Mouse (Mus musculus): ENCODE results near the gene St6galnac6.

Gene St6galnac6

DNA sequence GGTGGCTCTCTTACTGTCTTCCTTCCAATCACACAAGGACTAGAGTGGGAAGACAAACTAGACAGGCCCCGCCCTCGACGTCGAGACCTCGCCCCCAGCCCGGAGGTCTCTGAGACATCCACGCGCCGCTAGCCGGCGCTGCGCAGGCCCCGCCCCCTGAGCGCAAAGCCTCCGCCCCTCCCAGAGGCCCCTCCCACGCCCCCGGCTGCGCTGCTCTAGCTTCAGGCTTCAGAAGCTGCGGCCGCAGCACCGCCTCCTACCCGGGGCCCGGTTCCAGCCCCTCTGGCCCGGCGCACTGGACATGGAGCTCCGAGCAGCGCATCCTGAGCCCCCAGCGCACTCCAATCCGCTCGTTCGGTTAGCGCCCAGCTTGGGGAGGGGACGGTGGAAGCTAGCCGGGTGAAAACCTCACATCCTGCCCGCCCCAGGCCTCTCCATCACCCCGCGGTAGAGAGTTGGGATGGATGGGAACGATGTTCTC is 12.6 kb upstream of the St6galnac6 start, which contains the start of gene St6galnac4:
Gene St6galnac4 (plus strand): TSS at position 225 of the 481 bp plus-strand sequence.
- peak; percentile 88 for DNase-seq

DNA sequence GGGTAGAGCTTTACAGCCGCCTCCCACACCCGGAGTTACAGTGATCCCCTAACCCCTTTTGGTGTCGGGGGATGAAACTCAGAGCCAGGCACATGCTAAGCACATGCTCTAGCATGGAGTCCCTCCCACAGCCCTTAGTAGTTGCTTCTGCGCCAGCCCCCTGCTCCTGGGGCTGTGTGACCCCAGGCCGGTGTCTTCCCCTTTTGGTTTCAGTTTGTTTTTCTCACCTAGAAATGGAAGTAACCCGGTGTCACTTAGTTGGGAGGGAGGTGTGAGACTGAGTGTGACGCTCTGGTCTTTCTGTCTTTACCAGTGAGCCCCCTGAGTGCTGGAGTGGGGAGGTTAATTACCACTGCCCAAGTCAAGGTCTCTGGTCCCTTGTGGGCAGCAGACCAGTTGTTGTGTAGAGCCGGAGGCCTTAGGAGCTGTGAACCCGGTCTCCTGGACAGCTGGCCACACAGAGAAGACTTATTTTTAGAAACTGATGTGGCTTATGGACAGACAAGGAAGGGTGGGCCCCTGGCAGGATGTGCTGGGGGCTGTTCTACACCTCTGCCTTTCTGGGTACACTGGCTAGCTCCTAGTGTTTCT is 11.7 kb upstream of the St6galnac6 start:
- no peak for DNase-seq

DNA sequence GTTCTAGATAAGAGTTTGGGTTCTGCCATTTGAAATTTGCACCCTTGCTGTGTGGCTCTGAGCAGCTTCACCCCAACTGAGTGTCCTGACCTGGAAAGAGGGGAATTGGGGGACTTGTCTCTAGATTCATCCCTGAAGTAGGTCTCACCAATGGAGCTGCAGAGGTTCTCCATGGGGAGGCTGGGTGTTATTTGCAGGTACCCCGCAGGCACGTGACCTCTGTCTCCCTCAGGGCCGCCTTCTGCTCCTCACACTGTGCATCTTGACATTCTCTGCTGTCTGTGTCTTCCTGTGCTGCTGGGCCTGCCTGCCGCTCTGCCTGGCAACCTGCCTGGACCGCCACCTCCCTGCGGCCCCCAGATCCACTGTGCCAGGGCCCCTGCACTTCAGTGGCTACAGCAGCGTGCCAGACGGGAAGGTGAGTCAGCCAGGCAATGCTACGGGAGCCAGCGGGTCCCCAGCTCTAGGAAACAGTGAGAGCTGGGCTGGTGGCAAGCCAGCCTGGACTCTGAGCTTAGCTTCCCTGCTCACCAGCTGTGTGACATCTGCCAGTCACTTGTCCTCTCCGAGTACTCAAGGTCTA is 10.2 kb upstream of the St6galnac6 start:
- DNase-seq, result peak; percentile 87

DNA sequence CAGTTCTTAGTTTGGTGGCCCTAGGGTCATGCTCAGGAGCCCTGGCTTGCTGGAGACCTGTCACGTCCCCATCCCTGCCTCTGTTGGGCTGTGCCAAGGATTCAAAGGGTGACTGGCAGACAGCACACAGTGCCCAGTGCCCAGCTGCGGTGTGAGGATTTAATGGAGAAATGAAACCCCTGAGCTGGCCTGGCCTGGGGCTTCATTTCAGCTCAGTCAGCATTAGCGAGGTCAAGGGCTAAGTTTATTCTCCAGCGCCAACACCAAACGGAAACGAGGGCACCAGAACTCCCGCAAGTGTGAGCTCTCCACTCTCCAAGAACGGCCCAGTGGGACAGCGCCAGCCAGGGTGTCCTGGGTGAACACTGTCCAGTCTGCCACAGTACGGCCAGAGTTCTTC is 9.3 kb upstream of the St6galnac6 start:
- no peak for DNase-seq

DNA sequence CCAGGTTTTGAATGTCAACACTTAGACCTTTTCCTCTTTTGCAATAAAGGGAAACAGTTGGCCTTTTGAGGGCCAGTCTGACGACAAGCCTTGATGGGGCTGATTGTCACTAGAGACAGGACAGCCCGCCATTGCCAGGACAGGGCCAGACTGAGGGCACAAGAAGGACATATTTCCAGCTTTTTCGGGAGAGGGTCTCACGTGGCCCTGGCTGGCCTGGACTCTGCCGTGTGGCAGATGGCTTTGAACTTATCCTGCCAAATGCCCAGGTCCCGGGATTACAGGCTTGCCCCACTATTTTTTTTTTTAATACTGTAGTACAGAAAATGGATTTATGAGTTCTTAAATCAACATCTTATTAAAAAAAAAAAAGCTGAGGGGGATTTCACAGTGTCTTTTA is 8.3 kb upstream of the St6galnac6 start:
- DNase-seq, result peak; percentile 39

DNA sequence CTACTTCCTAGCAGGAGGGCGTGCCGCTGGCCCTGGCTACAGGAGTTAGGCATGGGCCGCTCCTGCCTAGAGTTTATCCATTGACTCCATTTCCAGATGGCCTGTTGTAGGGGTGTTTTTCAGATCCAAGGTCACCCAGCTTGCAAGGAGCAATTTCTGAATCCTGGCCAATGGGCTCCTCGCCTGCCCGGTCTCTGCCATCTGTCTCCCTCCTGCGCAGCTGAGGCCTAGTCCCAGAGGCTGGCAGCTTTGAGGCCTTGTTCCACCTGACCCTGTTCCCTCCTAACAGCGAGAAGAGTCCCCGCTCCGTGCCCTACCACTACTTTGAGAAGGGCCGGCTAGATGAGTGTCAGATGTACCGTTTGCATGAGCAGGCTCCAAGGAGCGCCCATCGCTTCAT is 2.8 kb upstream of the St6galnac6 start:
- DNase-seq, result peak; percentile 90

DNA sequence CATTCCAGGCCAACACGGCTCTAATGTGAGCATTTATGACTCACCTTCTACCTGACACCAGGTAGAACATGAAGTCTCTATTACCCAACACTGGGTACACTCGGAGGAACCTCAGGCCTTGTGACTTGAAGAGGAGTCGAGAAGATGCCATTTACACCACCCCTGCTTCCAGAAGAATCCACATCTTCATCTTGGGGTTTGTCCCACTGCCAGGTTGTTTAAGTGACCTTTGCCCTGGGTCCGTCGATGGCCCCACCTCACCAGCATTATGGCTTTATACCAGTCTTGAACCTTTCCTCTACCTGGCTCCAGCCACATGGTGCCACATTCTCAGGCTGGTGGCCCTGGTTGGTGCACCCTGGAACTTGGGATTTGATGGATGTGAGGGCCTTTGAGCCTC is 2.3 kb upstream of the St6galnac6 start:
- DNase-seq, result no peak

DNA sequence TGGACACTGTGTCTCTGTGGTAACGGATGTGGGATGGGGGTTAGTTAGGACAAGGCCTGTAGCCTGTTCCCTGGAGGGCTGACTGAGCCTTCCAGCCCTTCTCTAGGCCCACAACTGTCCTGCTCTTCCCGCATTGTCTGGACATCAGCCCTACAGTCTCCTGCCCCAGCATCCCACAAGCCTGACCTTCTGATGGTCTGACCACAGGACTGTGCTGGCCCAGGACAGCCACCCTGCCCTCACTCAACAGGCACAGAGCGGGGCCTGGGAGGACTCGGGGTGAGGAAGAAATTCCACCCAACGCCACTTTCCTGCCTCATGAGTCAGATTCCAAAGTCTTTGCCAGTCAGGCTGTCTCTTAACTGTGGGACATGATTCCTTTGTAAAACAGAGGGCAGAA is 1.8 kb upstream of the St6galnac6 start:
- peak; percentile 37 for DNase-seq

DNA sequence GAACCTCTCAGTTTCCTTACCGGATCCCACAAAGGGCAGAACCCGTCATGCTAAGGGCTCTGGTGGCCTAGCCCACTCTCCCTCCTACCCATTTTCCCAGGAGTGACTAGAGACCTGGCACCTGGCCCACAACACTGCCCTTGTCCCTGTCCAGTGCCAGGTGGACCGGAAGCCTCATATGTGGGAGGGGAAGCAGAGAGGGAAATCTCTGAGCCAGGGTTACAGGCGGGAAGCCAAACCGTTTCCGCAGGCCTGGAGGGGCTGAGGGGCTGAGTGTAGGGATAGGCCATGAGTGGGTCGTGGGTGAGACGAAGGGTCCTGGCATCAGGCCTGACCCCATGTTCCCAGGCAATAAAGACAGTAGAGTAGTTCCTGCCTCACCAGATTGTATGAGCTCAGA is 1.0 kb upstream of the St6galnac6 start:
- peak; percentile 68 for DNase-seq

DNA sequence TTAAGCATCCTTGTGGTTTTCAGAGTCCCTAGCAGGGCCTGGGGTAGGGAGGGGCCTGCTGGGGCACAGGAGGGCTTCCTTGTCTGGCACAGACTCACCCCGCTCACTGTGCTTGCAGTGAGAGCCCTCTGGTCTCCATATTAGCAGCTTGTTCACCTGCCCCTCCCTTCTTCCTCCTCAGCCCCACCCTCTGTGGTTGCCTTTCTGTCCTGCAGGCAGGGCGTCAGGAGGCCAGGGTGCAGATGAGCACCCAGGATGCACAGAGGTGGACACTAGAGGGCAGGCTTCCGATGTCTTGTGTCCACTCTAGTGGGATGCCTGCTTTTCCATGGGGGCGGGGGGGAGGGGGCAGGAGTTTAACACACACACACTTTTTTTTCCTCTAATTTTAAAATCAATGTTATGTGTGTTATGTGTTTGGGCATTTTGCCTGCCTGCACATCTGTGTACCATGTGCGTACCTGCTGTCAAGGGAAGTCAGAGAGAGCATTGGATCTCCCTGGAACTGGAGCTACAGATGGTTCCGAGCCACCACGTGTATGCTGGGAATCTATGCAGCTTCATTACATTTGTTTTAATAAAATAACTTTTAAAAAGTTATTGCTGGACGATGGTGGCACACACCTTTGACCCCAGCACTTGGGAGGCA is 2.0 kb downstream of the St6galnac6 start:
- peak; percentile 55 for DNase-seq

DNA sequence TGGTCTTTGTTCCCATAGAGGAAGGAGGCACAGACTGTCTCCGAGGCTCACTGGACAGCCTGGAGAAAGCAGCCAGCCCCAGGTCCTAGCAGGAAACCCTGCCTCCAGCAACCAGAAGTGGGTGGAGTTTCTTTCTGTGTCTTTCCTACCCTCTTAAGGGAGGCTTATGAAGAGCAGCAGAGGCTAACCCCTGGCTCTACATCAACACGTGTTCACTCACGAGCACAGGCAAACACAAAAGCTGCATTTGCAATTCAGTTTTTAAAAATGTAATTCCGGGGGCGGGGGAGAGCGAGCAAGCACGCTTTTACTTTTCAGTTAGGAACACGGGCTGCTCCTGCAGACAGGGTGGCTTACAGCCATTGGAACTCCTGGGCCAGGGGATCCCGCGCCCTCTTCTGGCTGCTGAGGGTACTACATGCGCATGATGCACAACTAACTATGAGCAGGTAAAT is 3.1 kb downstream of the St6galnac6 start:
- DNase-seq, result peak; percentile 94

DNA sequence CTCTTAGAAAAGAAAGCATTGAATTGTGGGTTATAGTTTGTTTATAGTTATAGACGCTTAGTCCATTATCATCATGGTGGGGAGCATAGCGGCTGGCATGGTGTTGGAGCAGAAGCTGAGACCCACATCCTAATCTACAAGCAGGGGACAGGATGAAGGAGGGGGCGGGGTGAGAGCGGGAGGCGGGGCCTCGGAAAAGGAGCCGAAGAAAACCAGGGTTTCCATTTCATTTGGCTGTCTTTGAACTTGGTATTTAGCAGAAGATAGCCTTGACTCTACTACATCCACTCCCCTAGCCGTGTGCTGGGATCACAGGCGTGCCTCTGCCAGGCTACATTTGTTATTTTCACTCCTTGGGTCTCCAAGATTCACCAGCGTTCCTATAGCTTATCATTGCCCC is 5.1 kb downstream of the St6galnac6 start:
- no peak for DNase-seq

DNA sequence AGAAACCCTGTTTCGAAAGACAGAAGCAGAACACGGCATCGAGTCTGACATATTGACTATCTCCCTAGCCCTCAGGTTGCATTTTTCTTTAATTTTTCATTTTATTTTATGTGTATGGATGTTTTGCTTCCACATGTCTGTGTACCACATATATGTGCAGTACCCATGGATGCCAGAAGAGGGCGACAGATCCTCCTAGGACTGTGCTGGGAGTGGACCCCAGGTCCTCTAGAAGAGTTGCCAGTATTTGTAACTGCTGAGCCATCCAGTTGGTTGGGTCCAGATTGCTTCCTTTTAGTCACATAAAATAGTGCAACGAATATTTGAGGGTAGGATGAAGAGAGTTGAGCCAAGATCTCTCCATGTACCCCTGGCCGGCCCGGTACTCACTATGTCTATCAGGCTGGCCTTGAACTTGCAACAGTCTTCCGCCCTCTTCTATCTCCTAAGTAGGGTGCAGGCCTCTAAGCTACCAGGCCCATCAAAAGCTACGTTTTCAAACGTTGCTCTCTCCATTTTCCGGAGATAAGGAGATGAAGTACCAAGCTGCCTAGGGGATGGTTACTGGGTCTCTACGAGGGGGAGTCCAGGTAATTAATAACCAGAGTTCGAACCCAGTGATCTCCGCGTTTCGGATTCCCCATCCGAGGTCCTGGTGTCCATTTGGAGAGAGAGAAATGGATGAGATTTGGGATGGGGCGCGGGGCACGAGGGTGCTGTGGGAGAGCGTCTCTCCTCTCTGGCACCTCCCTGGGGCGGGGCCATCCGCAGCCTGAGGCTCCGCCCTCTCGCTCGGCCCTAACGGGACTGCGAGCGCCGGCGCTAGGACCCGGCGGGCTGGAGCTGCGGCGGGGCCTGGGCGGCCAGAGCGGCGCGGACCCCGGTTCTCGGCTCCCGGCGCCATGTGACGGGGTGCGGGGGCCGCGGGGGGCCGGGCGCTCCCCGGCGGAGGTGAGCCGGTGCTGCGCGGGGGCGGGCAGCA is 6.9 kb downstream of the St6galnac6 start:
- DNase-seq, result peak; percentile 87

DNA sequence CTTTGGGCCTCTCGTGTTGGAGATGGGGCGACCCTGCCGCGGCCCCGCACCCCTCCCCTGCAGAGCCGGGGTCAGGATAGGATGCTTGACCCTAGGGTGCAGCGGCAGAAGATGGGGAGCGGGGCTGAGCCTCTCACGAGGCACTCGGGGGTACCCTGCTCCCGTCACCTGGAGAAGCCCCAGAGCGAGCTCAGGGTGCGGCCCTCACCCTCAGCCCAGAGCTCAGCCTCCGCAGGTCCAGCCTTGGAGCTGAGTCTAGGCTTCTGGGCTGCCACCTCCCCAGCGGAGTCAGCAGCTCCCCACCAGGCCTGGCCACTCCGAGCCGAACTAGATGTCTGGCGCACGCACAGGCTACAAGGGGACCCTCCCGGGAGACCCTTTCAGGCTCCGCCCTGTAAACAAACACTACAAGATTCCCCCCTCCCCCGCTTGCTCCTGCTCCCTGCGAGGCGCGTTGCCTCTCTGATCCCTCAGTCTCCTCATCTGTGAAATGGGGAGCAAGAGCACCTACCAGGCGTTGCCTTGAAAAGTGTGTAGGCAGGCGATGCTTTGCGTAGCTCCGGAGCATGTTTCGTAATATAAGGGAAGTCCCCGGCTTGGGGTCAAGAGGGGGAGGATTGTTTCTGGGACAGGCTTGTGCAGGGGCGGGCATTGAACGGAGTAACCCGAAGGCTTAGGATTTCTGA is 7.9 kb downstream of the St6galnac6 start:
- peak; percentile 61 for DNase-seq

DNA sequence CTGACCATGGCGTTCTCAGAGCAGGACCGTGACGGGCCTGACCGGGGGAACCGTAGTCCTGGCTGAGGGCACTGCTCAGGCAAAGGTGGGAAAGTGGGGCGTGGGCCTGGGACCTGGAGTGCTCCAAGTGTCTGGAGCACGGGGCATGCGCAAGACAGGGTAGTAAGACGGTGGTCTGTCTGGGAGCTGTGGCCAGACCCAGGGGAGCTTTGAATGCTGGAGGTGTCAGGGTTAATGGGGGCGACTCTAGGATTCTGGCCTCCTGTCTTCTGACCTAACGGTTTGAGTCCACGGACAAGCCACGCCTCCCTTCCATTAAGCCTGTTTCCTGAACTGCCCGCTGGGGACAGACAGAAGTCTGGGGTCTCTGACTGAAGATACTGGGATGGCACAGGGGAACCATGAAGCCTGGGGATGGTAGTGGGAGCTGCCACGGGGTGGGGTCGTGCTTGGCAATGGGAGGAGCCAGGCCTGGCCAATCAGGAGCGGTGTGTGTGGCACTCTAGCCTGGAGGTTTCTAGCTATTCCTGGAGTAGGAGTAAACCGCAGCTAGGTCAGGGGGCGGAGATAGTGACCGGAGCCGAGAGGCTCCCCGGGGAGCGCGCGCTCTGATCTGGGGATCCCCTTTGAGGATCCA is 8.8 kb downstream of the St6galnac6 start:
- peak; percentile 65 for DNase-seq

DNA sequence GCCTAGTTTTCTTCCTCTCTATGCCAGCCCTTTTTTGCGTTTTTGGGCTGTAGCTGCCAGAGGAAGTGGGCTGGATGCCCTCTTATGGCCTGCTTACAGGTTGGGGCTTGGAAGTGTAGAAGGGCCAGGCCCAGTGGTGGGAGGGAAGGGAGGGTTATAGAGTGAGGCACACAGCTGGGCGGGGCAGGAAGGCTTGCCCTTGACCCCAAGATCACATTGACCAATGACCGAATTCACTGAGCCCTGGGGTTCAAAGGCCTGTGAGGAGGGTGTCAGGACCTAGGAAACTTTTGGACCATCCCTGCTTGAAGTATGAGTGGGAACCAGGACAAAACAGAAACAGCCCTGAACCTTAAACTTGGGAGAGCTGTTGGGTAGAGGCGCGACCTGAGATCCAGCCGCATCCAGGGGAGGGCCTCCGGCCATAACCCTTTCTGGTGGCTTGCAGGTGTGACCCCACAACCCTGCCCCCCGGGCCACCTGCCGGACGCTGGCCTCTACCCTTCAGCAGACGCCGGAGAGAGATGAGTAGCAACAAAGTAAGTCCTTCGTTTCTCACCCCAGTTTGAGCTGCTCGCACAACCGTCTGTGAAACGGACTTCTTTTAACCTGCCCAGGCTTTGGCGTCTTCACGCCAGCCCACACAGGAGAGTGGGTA is 9.4 kb downstream of the St6galnac6 start:
- DNase-seq, result no peak

DNA sequence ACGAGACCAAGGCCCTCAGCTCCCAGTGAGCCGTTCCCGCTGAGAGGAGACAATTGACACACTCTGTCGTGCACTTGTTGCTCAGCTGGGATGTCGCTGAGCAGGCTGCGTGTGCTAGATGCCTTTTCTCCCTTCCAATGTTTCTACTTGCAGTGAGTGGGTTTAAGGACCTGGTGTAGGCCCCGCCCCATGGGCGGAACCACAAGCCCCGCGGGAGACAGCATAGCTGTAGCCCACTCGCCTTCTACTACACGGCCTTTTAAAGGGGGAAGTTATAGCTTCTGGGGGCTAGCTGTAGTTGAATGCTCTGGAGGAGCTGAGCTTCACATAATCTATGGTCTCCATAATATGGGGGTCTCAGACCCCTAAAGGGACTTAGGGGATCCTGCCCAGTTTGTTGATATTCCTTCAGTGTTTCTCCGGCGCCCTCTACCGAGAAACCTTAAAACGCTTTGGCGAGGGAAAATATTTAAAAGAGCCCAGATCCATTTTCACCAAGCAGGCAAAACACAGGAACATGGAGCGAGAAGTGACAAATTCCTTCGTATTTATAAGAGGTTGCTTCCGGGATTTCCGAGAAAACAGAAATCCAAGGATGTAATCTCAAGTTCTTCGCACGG is 11.2 kb downstream of the St6galnac6 start:
- DNase-seq, result peak; percentile 45

DNA sequence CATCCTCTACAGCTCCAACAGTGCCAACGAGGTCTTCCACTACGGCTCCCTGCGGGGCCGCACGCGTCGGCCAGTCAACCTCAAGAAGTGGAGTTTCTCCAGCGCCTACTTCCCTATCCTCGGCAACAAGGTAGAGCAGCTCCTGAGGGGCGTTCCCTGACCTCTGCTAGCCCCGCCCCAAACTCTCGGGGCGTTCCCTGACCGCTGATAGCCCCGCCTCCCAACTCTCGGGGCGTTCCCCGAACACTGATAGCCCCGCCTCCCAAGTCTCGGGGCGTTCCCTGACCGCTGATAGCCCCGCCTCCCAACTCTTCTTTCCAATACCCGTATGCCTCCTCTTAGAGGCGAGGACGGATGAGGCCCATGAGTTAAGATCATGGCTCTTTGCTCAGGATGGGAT is 12.8 kb downstream of the St6galnac6 start:
- no peak for DNase-seq

DNA sequence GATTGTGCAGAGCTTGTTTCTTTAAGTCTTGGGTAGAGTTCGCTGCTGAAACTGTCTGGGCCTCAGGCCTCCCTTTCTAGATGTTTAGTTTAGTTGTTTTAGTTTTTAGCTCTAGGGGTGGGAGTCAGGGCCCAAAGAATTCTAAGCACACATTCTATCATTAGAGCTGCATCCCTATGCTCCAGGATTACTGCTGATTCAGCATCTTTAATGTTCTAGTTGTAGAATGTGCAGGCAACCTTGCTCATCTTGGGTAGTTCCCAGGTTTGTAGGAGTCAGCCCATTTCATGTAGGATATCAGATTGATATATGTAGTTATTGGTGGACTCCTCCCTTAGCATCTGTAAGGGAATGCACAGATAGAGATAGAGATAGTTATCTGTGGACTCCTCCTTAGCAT is 17.6 kb downstream of the St6galnac6 start:
- no peak for DNase-seq

DNA sequence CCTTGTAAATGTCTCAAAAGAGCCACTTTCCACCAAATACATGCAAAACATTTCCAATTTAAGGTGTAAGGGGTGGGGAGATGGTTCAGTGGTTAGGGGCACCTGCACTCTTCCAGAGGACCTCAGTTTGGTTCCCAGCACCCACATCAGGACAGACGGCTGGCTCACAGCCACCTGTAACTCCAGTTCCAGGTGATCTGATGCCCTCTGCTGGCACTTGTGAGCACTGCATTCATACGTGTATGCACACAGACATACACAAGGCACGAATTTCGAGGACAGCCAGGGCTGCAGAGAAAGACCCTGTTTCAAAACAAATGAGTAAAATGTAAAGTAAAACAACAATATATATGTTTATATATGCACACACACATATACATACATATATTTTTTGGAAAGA is 18.1 kb downstream of the St6galnac6 start:
- DNase-seq, result no peak

DNA sequence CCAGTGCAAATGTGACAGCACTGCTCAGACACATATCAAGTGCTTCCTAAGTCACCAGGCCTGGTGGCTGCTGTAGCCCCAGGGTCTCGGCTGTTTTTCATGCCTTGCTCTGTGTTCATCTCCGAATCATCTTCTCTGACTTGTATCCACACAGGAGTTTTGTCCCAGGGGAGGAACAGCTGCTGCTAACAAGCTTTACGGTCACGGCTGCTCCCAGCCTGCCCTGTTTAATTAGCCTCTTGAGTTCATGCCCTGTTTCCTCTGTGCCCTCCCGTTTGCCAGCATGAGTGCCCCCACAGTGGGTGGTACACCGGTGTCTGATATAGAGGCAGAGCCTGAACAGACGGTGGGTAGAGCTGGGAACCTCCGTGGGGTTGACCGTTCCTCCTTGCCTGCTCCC is 18.5 kb downstream of the St6galnac6 start:
- no peak for DNase-seq
